Mouse (Mus musculus): ENCODE data around the gene Itih5. TPM values are rescaled to one million over a fixed set of nuclear protein-coding genes. Genes with fewer than 3 reads are reported as not detected.
A peak's percentile ranks its signal among the peaks of the same experiment; 100 is the strongest.

Itih5 gene
- total RNA-seq, 2 experiments from 2014 or later = 7.3 to 14.9 TPM

- no peak; the same call in 1 of the 2 replicates for TF ChIP-seq CTCF (IDR thresholded peaks at IDR 0.05)
- no peak for DNase-seq
- intact Hi-C loops (cut with DNase I) = no loop called here
- no peak overlapping the region for H3K27ac ChIP-seq
- H3K4me3 ChIP-seq = no peak overlapping the region
Observed at GRCm38 (mm10) chr2:10195162-10195561, 41.8 kb downstream of the Itih5 start.

DNA sequence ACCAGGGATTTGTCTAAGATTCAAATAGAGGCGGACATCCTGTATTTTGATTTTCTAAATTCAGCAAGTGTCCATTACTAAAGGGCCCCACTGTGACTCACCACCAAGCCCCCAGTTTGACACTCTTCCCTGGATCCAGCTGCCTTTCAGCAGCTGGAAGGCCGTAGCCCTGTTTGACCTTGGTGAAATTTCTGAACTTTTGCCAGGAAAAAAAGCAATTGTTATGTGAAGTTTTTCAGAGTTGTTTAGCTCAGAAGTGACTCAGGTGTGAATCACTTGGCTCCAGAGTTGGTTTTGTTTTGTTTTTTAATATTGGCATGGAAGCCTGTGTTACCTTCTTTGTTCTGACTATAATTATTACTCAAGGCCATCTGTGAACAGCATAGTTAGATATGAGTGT is 46.0 kb downstream of the Itih5 start:
- H3K27ac ChIP-seq = no peak overlapping the region; the same call in 1 of the 2 replicates
- no peak for DNase-seq
- intact Hi-C loops (cut with DNase I) = no loop called here
- no peak for TF ChIP-seq CTCF (IDR thresholded peaks at IDR 0.05)
- no peak overlapping the region for H3K4me3 ChIP-seq

DNA sequence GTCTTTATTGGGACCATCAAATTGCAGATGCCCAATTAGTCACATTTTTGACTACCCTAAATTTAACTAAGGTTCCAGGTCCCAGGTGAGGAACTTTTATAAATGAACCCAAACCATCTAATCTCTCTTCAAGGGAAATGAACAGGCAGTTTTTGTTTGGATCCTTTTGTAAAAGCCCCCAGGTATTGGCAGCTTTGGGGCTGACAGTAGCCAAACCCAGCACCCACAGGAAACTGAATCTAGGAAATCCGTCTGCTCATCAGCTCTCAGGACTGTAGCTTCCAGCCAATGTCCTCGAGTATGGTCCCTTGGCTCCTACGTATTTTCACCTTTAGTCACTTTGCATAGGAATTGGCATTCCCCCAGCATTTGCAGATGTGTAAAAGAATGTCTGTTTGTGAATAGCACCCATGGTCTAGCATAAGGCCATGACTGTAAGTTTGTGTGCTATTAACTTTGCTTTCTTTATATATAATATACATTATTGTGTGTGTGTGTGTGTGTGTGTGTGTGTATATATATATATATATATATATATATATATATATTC is 47.4 kb downstream of the Itih5 start:
- intact Hi-C loops (cut with DNase I) = no loop called here
- TF ChIP-seq CTCF (IDR thresholded peaks at IDR 0.05) = no peak
- no peak overlapping the region for H3K27ac ChIP-seq
- H3K4me3 ChIP-seq = no peak overlapping the region
- no peak for DNase-seq

- Histone ChIP-seq H3K27ac (no peak overlapping the region), H3K4me3 (no peak overlapping the region)
- intact Hi-C loops (cut with DNase I) = no loop called here
- no peak for DNase-seq
- TF ChIP-seq CTCF (IDR thresholded peaks at IDR 0.05) = no peak
Observed at GRCm38 (mm10) chr2:10204301-10204700, 50.9 kb downstream of the Itih5 start.

DNA sequence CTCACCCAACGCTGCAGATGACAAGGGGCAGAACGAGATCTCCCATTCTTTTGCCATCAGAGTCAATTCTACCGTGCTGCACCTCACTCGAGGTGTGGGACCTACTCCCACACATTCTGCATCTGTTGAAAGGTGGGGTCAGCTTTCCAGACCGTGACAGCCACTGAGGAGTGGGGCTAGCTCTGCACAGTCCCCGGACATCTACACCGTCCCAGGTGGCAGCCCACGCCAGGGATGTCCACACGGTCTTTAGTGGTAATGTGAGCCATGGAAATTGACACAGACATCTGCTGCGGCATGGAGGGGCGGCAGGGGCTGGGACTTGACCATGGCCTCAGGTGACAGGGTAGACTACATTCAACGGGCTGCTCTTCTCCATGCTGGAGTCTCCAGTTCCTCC is 60.1 kb downstream of the Itih5 start:
- no peak for TF ChIP-seq CTCF (IDR thresholded peaks at IDR 0.05)
- no peak overlapping the region for H3K27ac ChIP-seq
- DNase-seq = no peak
- no peak overlapping the region for H3K4me3 ChIP-seq
- intact Hi-C loops (cut with DNase I) = no loop called here

DNA sequence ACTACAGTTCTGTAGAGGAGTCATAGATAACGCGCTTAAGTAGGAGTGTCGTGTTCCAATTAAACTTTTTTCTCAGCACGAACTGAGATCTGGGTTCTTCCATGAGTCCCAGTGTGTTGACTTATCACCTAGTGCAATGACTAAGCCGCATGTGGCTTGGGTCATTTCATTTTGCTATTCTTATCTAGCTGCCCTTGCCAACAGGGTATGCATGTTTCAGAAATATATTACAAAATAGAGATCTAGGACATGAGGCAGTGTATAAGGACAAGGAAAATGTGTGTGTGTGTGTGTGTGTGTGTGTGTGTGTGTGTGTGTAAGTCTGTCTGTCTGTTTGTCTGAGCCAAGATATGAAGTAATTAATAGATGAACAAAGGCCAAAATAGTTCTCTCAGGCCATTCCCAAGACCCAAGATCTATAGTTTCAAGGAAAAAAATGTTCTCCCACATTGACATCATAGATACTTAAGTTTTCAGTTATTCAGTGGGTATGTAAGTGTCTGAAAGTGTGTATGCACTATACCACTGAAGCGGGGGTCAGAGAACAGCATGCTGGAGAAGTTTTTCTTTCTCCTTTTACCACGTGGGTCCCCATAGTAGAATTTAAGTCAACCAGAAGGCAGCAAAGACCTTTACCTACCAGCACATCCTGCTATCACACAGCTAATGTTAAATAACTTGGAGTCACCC is 62.6 kb downstream of the Itih5 start:
- TF ChIP-seq CTCF (IDR thresholded peaks at IDR 0.05) = no peak
- intact Hi-C loops (cut with DNase I) = no loop called here

DNA sequence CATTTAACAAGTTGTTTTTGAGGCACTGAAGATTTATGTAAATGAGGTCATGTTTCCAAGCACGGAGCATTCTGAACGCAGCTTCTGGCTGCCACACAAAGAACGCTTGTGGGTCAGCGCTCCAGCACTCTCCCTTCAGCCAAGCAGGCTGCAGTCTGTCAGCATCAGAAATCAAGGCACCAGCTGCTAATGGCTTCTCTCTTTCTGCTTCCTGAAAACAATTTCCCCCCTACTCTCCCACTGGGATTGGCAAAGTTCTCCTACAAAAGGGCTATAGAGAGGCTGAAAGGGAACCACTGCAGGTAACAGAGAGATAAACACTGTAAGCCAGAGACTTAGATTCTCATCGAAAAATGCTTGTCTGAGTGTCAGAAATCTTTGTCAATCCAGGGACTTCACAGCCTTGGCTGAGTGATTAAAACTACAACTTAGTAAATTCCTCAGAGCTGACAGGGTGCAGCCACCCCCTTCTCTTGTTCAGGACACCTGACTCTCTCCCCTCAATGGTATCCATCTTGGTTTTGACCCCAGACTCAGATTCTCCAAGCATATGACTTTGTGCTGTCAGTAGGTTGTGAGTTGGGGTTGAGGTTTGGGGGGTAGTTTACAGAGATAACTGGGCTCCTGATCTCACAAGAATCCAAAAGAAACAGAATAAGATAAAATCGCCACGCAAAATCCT is 63.3 kb downstream of the Itih5 start:
- intact Hi-C loops (cut with DNase I) = no loop called here
- Histone ChIP-seq H3K27ac (peak overlapping the region; percentile 58), H3K4me3 (peak overlapping the region; percentile 15; the same call in 1 of the 2 replicates)
- TF ChIP-seq CTCF (IDR thresholded peaks at IDR 0.05) = no peak
- peak; percentile 42 for DNase-seq

More for the DNA sequence above, 62.6 kb downstream of the Itih5 start:
- peak overlapping the region; percentile 15; the same call in 1 of the 2 replicates for H3K4me3 ChIP-seq
- no peak for DNase-seq
- peak overlapping the region; percentile 58 for H3K27ac ChIP-seq

GRCm38 (mm10) chr2:10221862-10222261 is 68.5 kb downstream of the Itih5 start:
- no peak for DNase-seq
- no peak for TF ChIP-seq CTCF (IDR thresholded peaks at IDR 0.05)
- Histone ChIP-seq H3K27ac (no peak overlapping the region), H3K4me3 (no peak overlapping the region)
- intact Hi-C loops (cut with DNase I) = no loop called here

DNA sequence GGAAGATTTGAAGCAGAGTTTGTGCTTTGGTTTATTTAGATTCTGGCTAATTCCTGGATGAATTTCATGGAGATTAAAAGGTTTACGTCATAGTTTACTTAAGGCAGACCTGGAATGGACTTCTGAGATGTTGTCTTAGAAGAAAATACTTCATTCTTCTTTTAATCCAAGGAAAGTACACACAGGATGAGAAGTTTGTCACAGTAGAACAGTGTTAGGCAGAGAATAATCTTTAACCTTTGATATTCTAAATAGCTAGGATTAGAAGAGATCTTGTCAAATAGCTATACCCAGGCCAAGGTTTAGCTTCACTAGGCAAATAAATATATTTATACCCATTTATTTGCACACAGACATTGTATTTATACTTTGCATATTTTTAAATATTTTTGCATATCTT is 73.5 kb downstream of the Itih5 start:
- intact Hi-C loops (cut with DNase I) = no loop called here
- TF ChIP-seq CTCF (IDR thresholded peaks at IDR 0.05) = no peak
- Histone ChIP-seq H3K4me3 (no peak overlapping the region), H3K27ac (peak overlapping the region; percentile 40; the same call in 1 of the 2 replicates)
- no peak for DNase-seq

DNA sequence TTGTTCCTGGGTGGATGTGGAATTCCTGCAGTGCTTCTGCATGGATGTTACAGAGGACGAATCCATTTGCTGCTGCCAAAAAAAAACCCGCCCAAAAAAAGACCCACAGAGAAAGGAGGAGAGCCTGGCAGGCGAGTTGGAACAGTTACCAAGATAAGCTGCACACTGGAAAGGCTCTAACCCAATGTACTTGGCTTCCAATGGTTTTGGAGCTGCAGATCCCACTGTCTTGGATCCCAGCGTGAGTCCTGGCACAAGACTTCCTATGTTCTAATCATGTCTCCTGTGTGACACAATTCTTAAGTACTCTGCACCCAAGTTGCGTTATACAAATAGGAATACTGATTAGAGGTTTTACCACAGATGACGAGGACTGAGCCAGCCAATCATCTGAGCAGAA is 78.6 kb downstream of the Itih5 start:
- TF ChIP-seq CTCF (IDR thresholded peaks at IDR 0.05) = no peak
- intact Hi-C loops (cut with DNase I) = no loop called here
- H3K4me3 ChIP-seq = no peak overlapping the region
- peak; percentile 47 for DNase-seq
- peak overlapping the region; percentile 38; the same call in 1 of the 2 replicates for H3K27ac ChIP-seq

DNA sequence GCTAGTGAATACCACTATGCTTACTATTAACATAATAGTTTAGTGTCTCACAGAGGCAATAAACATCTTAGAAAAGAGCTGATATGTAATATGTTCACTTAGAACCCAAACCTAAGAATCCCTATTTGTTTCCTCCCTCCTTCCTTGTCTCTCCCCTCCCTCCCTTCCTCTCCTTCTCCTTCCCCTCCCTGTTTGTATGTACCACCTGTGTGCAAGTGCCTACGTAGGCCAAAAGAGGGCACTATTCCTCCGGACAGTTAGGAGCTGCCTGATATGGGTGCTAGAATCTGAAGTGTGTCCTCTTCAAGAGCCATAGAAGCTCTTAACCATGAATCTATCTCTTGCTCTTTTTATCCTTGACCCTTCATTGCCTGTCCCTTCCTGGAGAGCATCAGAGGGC is 83.2 kb downstream of the Itih5 start:
- intact Hi-C loops (cut with DNase I) = no loop called here
- Histone ChIP-seq H3K27ac (no peak overlapping the region), H3K4me3 (no peak overlapping the region)
- no peak for DNase-seq
- no peak for TF ChIP-seq CTCF (IDR thresholded peaks at IDR 0.05)

DNA sequence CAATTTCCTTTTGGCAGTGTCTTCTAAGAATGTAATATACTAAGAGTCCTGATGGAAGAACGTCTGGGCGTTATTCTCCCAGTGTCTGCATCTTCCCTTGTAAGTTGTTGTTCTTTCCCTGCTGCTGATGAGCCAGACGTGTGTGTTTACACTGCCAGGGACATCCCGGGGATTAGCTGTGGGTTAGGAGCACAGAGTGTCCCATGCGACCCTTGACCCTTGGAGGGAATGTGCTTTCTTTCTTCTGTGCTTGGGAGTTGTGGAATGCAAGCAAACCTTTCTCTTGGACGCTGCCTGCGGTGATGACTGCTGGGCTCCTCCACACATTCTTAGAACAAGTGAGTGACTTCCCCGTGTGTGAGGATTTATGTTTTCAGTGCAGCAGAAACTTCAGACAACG is 89.6 kb downstream of the Itih5 start:
- Histone ChIP-seq H3K27ac (no peak overlapping the region), H3K4me3 (no peak overlapping the region)
- DNase-seq = peak; percentile 39
- intact Hi-C loops (cut with DNase I) = no loop called here
- TF ChIP-seq CTCF (IDR thresholded peaks at IDR 0.05) = no peak

- no peak for TF ChIP-seq CTCF (IDR thresholded peaks at IDR 0.05)
- peak overlapping the region; percentile 66 for H3K27ac ChIP-seq
- H3K4me3 ChIP-seq = no peak overlapping the region
- intact Hi-C loops (cut with DNase I) = no loop called here
- peak; percentile 77 for DNase-seq
Observed at GRCm38 (mm10) chr2:10250441-10250840, 97.1 kb downstream of the Itih5 start.
